Mouse (Mus musculus) gastrocnemius, postnatal 25 days (tissue): ENCODE data around the gene Ptch1. TPM values are rescaled to one million over a fixed set of nuclear protein-coding genes. Genes with fewer than 3 reads are reported as not detected.

Source experiments
- DNase-seq: peaks from one replicate; pipeline ENCODE4 v3.0.0; 2022
- total RNA-seq, 2 experiments: library from RNA; stranded (reverse); gene quantifications; 1 replicate in 1 of 2; 2 replicates in 1 of 2; pipeline ENCODE4 v1.2.3; 2021

The Ptch1 gene
- total RNA-seq, 2 experiments from 2014 or later, result 9.9 to 11.2 TPM

DNA sequence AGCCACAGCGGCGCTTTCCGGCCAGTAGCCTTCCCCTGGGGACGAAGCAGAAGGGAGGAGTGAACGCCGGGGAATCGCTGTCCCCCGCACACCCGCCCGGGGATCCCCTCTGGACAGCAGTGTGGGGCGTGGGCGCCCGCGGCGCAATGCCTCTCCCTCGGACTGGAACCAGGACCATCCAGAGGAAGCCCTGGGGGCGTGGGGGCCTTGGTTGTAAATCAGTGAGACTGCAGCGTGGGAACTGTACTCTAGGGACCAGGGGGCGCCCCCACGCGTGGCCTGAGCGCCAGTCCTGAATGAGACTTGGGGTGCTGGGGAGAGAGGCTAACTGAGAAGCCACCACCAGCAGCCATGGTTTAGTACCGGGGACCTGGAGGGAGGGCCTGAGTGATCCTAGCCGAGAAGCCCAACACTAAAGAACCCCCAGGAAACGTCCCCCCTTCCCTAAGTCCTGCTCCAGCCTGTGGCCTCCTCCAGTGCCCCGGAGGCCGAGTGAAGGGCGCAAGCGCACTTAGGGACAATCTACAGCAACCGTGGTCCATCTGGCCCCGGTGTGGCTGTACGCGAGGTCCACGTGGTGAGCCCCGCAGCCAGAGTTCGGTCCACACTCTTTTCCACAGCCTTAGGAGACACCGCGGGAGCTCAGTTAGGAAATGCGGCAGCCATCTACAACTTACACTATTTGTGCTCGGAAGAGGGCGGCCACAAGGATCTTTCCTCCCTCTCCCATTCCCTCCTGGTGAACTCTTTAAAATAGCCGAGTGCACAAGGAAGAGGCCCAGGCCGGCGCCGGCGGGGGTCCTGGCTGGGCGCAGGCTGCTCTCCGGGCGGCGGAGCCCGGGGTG is 9.4 kb downstream of the Ptch1 start:
- peak; percentile 31 for DNase-seq

DNA sequence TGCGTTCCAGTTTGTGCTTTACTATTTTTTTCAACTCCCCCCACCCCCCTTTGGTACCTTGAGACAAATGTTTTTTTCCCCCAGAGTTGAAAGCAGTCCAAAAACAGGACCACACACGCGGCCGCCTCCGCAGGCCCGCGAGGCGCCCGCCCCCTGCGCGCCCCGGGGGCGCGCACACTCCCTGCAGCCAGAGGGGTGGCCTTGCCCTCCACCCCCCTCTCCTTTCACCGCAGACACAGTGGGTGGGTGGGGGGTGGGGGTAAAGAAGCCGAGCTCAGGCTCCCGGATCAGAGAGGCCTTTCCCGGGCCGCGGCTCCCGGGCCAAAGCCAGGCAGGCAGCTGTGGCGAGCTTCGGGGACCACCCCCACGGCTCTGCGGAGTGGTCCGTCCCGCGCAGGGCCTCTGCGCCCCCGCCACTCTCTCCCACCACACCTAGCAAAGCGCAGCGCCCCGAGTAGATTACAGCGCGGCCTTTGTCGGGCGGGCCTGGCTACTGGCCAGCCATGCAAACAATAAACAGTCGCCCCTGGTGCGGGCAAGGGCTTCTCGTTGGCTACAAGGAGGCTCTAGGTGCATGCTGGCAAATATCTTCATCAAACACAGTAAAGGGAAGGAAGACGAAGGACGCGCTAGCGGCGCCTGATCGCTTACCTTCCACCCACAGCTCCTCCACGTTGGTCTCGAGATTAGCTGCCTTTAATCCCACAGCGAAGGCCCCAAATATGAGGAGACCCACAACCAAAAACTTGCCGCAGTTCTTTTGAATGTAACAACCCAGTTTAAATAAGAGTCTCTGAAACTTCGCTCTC is 10.2 kb downstream of the Ptch1 start:
- DNase-seq, result peak; percentile 73

DNA sequence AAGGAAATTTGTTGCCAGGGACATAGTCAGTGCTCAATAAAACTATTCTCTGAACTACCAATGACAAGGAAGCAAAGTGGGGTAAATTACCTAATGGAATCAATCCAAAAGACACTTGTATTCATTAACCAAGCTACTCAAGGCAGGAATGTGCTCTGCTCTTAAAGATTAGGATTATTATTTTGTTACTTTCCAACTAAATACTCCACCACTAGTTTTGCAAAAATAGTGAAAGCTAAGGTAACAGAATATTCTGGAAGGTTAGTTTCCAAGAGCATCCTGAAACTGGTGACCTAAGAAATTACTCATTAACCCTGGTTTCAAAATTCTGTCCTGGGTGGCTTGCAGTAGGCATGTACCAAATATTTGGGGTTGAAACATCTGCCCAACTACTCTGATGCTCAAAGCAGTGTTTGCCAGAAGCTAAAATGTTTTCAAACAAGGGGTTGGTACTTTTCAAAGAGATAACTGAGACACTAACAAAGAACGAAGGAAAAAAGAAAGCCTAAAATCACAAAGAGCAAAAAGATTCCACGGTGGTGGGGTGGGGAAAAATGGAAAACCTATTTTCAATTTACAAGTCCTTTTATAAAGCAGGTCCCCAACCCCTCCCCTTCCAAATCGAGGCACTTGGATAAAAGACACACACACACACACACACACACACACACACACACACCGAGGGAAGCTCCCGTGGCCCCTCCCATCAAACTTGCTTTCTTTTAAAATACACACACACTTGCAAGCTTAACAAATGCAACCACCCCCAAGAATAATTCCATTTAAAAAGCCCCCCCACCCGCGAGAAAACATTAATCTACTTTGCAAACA is 11.0 kb downstream of the Ptch1 start:
- DNase-seq, result no peak

DNA sequence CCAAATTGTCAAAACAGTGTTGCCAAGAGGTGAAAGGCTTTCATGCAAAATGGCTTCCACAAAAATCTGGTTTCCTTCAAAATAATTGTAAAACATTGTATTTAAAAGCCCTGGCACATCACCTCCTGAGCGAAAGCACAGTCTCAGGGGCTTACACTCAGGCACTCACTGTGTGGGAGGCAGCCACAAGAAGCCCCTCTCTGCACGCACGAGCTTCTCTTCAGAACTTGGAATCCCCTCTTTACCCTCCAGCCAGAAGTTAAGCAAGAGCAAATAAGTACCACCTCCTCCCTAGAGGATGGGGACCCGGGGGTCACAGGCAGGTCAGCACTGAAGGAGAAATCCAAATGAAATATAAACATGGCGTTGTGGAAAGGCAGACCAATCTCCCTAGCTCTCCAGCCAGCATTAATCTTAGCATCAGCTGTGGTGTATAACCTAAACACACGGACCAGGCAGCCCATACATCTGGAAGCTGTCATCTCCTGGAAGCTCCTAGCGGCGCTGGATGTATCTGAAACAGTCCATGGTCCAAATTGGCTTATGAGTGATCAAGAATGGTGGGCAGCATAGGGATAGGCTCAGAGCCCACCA is 15.0 kb downstream of the Ptch1 start:
- no peak for DNase-seq

DNA sequence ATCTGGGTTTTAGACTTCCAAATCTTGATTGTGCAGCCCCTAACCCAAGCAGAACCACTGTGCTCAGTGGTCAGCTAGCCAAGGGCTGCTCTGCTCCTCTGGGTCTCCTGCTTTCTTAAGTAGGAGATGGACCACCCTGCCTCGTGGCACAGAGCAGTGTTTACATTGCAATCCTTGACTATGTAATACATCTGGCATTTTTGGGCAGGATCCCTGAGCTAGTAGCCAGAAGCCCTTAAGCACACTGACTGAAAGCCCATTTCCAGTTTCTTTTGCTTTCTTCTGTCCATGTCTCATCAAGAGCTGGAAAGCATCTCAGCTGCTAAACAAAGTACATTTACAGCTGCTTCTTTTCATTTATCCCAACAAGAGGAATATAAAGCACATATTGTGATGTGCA is 17.0 kb downstream of the Ptch1 start:
- DNase-seq, result no peak

DNA sequence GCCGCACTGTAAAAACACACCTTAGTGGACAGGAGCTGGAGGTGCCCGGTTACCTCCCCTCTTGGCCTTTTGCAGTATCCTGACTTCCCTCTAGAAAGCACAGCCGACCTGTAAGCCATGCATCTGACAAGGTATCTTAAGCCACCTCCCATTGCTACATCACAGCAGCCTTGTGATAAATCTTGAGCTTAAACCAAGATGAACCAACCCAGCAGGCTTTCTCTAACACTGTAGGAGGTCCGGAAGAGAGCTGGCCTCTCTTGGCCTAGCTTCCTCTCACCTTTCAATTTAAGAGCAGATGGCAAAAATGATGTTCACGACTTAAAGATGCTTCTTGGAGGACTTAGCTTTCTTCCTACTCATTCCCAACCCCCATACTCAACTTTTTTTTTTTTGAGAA is 17.5 kb downstream of the Ptch1 start:
- no peak for DNase-seq

DNA sequence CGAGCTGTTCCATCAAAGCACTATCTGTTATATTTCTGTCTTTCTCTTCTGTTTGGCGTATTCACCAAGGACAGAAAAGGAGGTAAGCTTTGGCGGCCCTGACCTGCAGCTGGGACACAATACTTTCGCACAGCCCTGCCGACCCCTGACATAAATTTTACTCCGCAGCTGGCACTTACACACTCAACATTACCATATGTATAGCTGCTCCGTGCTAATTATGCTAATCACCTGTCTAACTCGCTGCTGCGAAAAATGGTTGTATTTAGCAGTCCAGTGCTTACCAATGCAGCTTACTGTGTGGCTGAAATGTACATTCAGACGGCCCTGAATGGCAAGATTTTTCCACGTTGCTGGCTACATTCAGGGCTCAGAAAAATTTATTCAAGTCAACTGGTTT is 18.8 kb downstream of the Ptch1 start:
- no peak for DNase-seq

DNA sequence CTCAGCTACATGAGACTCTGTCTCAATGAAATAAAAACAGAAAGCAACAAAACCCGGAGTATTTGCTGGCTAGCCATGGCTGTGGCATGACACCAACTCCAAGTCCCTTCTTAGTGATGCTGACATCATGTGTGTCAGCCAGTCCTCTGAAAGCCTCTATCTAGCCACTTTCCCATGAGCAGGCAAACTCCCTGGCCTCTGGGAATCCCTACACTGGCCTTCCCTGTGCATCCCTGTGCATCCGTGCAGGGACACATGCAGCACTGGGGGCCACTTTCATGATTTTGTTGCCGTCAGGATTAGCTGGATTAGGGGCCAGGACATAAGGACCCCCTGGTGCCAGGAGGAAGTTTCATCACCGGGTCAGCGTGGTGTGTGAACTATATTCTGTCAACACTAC is 20.0 kb downstream of the Ptch1 start:
- DNase-seq, result no peak

DNA sequence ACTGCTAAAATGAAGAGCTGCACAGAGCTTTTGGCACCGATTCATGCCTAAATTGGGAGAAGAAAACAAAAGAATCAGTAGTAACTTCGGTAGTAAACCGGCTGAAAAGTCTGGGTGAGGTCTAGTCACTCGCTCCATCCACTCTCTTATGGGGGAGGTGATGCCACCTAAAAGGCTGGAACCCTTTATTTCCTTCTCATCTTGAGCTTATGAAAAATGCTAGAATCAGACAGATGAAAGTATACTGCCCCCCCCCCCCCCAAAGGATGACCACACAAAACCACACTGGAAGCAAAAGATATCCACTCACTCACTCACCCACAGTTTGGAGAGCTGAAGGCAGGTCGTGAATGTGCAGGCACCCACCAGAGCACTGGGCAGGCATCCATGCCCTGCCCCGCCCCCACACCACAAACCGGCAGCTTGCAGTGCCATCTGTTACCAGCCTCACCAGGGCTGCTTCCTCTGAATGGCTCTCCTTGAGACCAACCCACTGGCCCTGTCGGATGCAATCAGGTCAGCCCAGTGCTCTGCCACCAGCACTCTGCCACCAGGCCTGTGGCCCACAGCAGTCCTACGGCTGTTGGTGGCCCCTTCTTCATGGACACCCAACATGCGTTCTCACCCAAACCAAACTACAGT is 21.0 kb downstream of the Ptch1 start:
- DNase-seq, result no peak

DNA sequence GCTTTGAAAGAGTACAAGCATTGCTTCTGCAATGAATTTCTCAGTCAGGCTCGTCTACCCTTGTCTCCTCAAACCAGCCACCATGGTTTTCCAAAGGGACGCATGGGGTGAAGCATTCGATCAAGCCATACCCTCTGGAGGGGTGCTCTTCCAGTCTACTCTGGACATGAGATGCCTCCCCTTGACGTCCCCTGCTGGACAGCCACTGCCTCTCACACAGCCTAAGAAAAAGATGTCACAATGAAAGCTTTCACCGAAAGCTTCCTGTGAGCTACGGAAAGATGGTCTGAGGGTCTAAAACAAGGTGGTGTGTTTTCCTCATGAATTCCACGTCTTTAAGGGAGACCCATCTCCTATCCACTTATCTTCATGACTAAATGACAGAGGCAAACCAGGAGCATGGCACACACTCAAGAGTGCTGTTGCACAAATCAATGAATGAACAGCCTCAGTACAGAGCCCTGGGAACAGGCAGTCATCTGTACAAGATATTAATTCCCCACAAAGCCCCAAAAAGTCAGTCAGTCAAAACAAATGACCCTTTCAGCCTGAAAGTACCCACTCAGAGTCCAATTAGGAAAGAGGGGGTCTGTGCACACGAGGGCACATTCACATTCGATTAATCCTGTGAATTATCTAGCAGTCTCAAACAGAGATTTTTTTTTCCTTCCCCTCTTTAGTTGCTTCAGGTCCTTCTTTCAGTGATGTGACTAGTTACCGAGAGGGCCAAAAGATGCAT is 21.7 kb downstream of the Ptch1 start:
- no peak for DNase-seq

DNA sequence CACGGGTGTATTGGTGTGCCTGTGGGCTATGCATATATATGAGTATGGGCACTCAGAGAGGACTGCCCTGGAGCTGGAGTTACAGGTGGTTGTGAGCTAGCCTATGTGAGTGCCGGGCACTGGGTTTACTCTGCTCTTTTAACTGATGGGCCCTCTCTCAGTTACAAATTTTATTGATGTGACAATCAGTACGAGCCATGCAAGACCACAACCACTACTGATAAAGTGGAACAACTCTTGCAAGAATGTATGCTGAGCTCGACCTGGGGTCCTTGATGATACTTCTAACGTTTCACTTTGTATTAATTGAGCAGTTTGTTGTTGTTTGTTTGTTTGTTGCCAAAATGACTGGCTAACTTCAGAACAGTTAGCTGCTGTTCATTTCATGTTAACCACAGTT is 23.0 kb downstream of the Ptch1 start:
- no peak for DNase-seq

DNA sequence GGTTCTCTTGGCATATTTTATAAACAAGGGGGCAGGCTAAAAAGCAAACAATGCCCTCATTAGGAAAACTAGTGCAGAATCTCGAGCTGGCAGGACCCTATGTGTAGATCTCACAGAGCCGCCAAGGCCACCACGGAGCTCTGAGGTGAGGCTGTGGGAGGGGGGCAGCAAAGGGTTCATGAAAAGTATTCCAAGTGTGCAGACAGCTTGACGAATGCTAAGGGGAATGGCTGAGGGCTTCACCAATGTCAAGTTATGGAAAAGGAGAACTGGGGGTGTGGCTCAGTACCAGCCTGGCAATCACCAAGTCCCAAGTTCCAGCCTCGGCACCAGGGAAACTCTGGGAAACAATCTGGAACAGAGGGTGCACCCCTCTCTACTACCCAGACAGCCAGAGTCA is 24.2 kb downstream of the Ptch1 start:
- no peak for DNase-seq

DNA sequence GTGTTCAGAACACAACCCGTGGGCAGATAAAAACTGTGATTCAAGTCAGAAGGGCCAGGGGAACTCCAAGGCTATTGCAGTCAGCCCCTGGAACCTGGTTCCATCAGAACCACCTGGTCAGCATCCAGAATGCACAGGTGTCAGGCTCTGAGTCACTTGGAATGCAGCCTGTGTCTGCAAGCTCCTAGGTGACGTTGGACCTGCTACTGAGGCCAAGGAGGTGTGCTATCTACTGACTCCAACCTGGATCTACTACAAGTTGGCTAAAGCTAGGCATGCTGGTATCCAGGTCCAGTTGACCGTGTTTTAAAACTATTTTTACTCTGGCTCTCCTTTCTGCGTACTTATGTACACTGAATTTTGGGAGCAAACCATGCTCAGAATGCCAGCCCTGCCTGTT is 24.8 kb downstream of the Ptch1 start:
- no peak for DNase-seq

DNA sequence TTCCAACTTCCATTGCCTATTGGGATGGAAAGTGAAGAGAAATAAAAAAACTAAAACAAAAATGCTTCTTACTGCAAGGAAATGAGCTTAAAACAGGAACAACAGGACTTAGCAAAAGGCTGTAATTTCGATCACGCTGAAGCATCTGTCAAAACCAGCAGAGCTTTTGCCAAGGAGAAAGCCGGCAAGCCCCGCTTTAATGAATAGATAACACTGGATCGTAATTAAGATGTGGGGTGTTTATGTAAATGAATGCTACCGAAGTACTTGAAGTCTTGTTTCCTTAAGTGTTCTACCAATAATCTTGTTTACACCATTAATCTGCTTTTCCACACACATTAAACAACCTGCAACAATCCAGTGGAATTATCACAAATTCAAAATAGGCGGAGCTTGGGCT is 28.1 kb downstream of the Ptch1 start:
- no peak for DNase-seq

DNA sequence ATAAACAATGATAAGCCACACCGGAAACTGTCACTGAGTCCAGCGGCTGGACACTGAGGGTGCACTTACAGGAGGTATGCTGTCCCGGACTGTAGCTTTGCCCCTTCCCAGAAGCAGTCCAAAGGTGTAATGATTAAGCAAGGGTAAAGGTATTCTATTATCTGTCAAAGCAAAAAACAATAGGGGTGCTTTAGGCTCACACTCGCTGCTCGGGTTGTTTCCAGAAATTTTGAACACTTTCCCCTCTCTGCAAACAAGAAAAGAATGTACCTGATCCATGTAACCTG is 28.5 kb downstream of the Ptch1 start:
- DNase-seq, result no peak

DNA sequence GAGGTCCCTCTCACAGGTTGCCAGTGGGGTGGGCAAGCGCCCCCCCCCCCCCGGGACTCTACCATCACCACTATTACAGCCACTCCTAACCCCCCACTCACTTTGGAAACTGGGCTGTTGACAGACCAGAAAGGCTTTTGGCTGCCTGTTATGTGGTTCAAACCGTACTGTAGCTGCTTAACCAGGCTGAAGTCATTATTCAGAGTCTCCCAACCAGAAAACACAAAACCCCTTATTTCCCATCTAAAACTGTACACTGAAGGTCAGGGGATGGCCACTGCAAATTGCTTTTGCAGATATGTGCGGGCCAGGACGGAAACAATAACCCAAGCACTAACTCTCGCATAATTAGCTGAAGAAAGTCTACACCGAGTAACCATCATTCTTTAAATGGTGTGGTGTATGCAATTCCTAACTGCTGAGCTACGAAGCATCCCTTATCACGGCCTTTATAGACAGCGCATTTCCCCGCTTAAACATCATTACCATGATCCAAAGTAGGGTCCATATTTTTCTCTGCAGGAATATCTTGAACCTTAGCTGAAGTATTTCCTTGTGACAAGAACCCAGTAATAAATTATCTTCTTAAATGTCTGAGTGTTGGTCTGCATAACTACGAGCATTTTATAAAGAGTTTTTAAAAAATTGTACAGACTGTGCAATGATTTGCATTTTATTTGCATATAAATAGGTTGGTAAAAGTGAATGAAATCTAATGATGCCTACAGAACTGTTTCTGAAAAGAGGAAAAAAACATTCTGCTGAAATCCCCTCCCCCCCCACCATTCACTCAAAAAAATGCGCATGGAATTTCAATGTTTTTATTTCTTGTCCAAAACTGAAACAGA is 29.1 kb downstream of the Ptch1 start:
- no peak for DNase-seq

DNA sequence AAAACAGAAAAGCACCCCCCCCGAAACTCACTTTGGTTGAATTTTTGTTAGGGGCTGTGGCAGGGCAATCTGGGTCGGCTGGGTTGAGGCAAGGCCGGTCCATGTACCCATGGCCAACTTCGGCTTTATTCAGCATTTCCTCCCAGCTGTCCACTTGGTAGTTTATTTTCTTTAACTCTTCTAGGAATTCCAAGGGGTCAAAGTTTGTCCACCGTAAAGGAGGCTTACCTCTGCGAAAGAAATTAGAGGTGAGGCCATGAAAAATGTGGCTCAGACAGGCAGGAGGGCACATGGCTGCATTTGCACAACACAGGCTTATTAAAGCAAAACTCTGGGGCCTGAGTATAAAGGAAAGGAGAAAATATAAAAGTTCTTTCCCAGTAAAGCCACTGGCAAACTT is 29.9 kb downstream of the Ptch1 start:
- DNase-seq, result no peak

DNA sequence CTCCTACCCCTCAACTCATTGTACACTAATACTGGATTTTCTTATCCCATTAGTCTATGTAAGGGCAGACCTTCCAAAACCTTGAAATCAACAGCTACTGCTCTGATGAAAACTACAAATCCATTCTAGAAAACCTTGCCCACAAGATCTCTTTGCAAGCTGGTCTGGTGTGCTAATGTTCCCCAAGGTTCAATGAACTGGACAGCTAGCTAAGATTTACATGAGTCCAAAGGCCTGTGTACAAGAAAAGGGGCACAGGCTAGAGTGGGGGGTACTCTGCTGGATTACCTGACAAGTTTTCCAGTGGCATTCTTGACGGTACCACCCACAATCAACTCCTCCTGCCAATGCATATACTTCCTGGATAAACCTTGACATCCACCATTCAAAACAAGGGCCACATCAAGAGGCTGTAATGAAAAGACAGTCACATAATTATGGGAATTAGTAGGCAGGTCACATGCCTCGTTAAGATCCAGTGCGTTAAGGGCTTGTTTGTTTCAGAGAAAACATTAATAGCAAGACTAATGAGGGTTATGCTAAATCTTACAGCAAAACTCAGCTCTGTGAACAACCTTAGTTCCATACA is 30.5 kb downstream of the Ptch1 start:
- DNase-seq, result no peak

DNA sequence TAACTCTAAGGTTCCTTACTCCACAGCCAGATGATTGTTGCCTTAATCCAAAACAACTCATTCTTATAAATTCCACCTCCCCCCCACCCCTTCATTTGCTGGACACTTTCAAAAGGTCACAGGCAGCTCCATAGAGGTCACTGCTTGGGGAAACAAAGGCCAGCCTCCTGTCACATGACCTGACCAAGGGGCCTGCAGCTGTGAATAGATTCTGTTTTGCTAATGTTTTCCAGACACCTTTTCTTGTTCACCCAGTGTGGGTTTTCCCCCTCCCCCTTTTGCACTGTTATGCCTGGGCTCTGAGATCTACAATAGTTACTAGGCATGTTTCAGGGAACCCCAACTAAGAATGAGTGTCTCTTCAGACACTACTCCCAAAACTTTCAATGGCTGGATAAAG is 31.9 kb downstream of the Ptch1 start:
- no peak for DNase-seq

DNA sequence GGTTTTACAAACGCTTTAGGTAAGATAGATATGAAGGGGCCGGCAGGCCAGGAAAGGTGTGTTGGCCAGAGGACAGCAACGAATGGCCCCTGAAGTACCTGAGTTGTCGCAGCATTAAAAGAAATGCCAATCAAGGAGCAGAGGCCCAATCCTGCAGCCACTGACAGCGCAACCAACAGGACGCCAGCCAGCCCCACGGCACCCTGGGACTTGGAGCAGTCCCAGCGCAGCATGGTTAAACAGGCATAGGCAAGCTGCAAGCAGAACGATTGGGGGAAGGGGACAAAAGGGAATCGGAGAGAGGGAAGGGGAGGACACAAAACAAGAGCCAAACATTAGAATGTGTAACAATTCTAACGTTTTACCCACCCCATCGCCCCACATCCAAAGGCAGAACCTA is 32.8 kb downstream of the Ptch1 start:
- DNase-seq, result no peak
